Mouse (Mus musculus): ENCODE data around the gene Gm7138. TPM values are rescaled to one million over a fixed set of nuclear protein-coding genes. Genes with fewer than 3 reads are reported as not detected.

The Gm7138 gene
- polyA plus RNA-seq, 1 experiment from 2014 or later = not detected

DNA sequence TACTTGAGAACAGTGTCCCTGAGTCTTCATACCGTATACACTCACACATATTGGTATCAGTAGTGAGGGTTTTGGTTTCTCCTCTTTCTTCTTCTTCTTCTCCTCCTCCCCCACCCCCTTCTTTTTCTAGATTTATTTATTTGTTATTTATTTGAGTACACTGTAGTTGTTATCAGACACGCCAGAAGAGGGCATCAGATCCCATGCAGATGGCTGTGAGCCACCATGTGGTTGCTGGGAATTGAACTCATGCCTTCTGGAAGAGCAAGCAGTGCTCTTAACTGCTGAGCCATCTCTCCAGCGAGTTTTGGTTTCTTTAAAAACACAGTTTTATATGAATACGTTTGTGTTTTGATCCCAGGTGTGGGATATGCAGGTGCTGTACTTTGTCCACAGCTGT is 48.5 kb downstream of the Gm7138 start:
- Histone ChIP-seq H3K27me3 (ENCODE audit: control insufficient read depth, insufficient read depth, low read length) (no peaks in the 10 kb centered on the region), H3K4me2 (ENCODE audit: low read depth, low read length) (no peak overlapping the region)
- WGBS = 60% methylated on average over 4 of the region's 4 CpGs

More for the DNA sequence above, 48.5 kb downstream of the Gm7138 start:
- Histone ChIP-seq H3K4me1 (ENCODE audit: control insufficient read depth, insufficient read depth, low read length) (no peaks in the 10 kb centered on the region), H3K4me3 (ENCODE audit: low read depth, low read length) (no peak overlapping the region), H3K9me3 (ENCODE audit: control insufficient read depth, low read length) (no peaks in the 10 kb centered on the region), H3K9ac (replicated peaks; ENCODE audit: low read depth, low read length) (no peak overlapping the region), H3K36me3 (ENCODE audit: control insufficient read depth, insufficient read depth, low read length) (no peaks in the 10 kb centered on the region), H3K27ac (ENCODE audit: low read depth, low read length) (no peak overlapping the region)
- ATAC-seq (ENCODE audit: low read depth) = no peak

Other genes with a start within 250 kb of the Gm7138 start
- gene Itgb2, start 246.7 kb downstream of the Gm7138 start, polyA plus RNA-seq (2014; fragmentation: Nextera tagmentation; extraction: Ambion mirVana) = 0.44 and 1.2 TPM in 2 replicates
- 64.2 and 82.6 TPM in 2 replicates for gene Pttg1ip, start 195.2 kb downstream of the Gm7138 start, polyA plus RNA-seq (2014; fragmentation: Nextera tagmentation; extraction: Ambion mirVana)
- 214 and 240 TPM in 2 replicates for gene Sumo3, start 170.8 kb downstream of the Gm7138 start, polyA plus RNA-seq (2014; fragmentation: Nextera tagmentation; extraction: Ambion mirVana)
- 2.7 TPM in 1 of 2 replicates, not detected in the other for gene Gm49325, start 170.7 kb downstream of the Gm7138 start, polyA plus RNA-seq (2014; fragmentation: Nextera tagmentation; extraction: Ambion mirVana)
- 44.0 and 57.3 TPM in 2 replicates for gene Ube2g2, start 154.7 kb downstream of the Gm7138 start, polyA plus RNA-seq (2014; fragmentation: Nextera tagmentation; extraction: Ambion mirVana)
- 1.4 and 1.5 TPM in 2 replicates for gene Tspear, start 90.4 kb downstream of the Gm7138 start, polyA plus RNA-seq (2014; fragmentation: Nextera tagmentation; extraction: Ambion mirVana)
- not detected in 2 replicates for gene Gm19402, start 86.2 kb downstream of the Gm7138 start, polyA plus RNA-seq (2014; fragmentation: Nextera tagmentation; extraction: Ambion mirVana)
- not detected in 2 replicates for gene Gm9508, start 79.7 kb downstream of the Gm7138 start, polyA plus RNA-seq (2014; fragmentation: Nextera tagmentation; extraction: Ambion mirVana)
- gene Gm10272, start 70.3 kb downstream of the Gm7138 start, polyA plus RNA-seq (2014; fragmentation: Nextera tagmentation; extraction: Ambion mirVana) = not detected in 2 replicates
- gene Gm10024, start 65.5 kb downstream of the Gm7138 start, polyA plus RNA-seq (2014; fragmentation: Nextera tagmentation; extraction: Ambion mirVana) = not detected in 2 replicates
- not detected in 2 replicates for gene Gm10142, start 61.1 kb downstream of the Gm7138 start, polyA plus RNA-seq (2014; fragmentation: Nextera tagmentation; extraction: Ambion mirVana)
- not detected in 2 replicates for gene Krtap12-1, start 56.3 kb downstream of the Gm7138 start, polyA plus RNA-seq (2014; fragmentation: Nextera tagmentation; extraction: Ambion mirVana)
- not detected in 2 replicates for gene Gm10100, start 50.5 kb downstream of the Gm7138 start, polyA plus RNA-seq (2014; fragmentation: Nextera tagmentation; extraction: Ambion mirVana)
- not detected in 2 replicates for gene Gm18596, start 34.3 kb downstream of the Gm7138 start, polyA plus RNA-seq (2014; fragmentation: Nextera tagmentation; extraction: Ambion mirVana)
- gene Gm9736, start 25.6 kb downstream of the Gm7138 start, polyA plus RNA-seq (2014; fragmentation: Nextera tagmentation; extraction: Ambion mirVana) = not detected in 2 replicates
- not detected in 2 replicates for gene Gm3233, start 17.3 kb downstream of the Gm7138 start, polyA plus RNA-seq (2014; fragmentation: Nextera tagmentation; extraction: Ambion mirVana)
- gene Gm3238, start 5.6 kb downstream of the Gm7138 start, polyA plus RNA-seq (2014; fragmentation: Nextera tagmentation; extraction: Ambion mirVana) = not detected in 2 replicates
- gene Gm3250, start 5.6 kb upstream of the Gm7138 start, polyA plus RNA-seq (2014; fragmentation: Nextera tagmentation; extraction: Ambion mirVana) = not detected in 2 replicates
- not detected in 2 replicates for gene Gm7137, start 11.3 kb upstream of the Gm7138 start, polyA plus RNA-seq (2014; fragmentation: Nextera tagmentation; extraction: Ambion mirVana)
- gene Gm9639, start 18.1 kb upstream of the Gm7138 start, polyA plus RNA-seq (2014; fragmentation: Nextera tagmentation; extraction: Ambion mirVana) = not detected in 2 replicates
- not detected in 2 replicates for gene Gm19668, start 22.2 kb upstream of the Gm7138 start, polyA plus RNA-seq (2014; fragmentation: Nextera tagmentation; extraction: Ambion mirVana)
- gene Gm9507, start 34.9 kb upstream of the Gm7138 start, polyA plus RNA-seq (2014; fragmentation: Nextera tagmentation; extraction: Ambion mirVana) = not detected in 2 replicates
- not detected in 2 replicates for gene Gm2696, start 37.7 kb upstream of the Gm7138 start, polyA plus RNA-seq (2014; fragmentation: Nextera tagmentation; extraction: Ambion mirVana)
- not detected in 2 replicates for gene Krtap10-4, start 50.2 kb upstream of the Gm7138 start, polyA plus RNA-seq (2014; fragmentation: Nextera tagmentation; extraction: Ambion mirVana)
- gene Krtap10-10, start 59.0 kb upstream of the Gm7138 start, polyA plus RNA-seq (2014; fragmentation: Nextera tagmentation; extraction: Ambion mirVana) = not detected in 2 replicates
- not detected in 2 replicates for gene Gm36176, start 69.9 kb upstream of the Gm7138 start, polyA plus RNA-seq (2014; fragmentation: Nextera tagmentation; extraction: Ambion mirVana)
- gene Gm10318, start 75.9 kb upstream of the Gm7138 start, polyA plus RNA-seq (2014; fragmentation: Nextera tagmentation; extraction: Ambion mirVana) = 0.30 TPM in 1 of 2 replicates, not detected in the other
- not detected in 2 replicates for gene Gm3285, start 85.0 kb upstream of the Gm7138 start, polyA plus RNA-seq (2014; fragmentation: Nextera tagmentation; extraction: Ambion mirVana)
- gene Lrrc3, start 125.6 kb upstream of the Gm7138 start, polyA plus RNA-seq (2014; fragmentation: Nextera tagmentation; extraction: Ambion mirVana) = 17.4 and 20.6 TPM in 2 replicates
- 6.0 and 9.2 TPM in 2 replicates for gene Trpm2, start 193.6 kb upstream of the Gm7138 start, polyA plus RNA-seq (2014; fragmentation: Nextera tagmentation; extraction: Ambion mirVana)
- gene 1810043G02Rik, start 201.6 kb upstream of the Gm7138 start, polyA plus RNA-seq (2014; fragmentation: Nextera tagmentation; extraction: Ambion mirVana) = 41.3 and 52.6 TPM in 2 replicates
- gene Pfkl, start 233.1 kb upstream of the Gm7138 start, polyA plus RNA-seq (2014; fragmentation: Nextera tagmentation; extraction: Ambion mirVana) = 83.2 and 93.9 TPM in 2 replicates

Data from neural tube, embryonic 14.5 days (tissue).